Mouse (Mus musculus): ENCODE data around the gene Vmn2r48.
"Not testable (repeated sequence)": the region's sequence is repeated elsewhere in the genome, so short reads cannot be mapped to it uniquely, and the experiment has no call there.

Vmn2r48 gene

DNA sequence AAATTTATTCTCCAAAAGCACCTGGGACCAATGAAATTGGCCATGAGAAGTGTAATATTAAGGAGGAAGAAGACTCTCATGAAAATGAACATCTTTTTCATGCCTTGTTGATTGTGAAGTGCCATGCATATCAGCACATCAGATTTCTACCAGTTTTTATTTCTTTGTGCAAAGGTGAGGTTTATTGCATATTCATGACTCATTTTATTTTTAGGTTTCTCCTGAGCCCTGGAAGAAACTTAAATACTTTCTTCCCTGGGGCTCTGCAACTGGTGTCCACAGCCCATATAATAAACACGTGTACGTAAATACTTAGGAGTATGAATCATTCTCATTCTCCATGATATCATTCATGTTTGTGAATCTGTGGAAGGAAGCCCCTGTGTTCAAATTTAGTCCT, at the start of gene Vmn2r48:
Gene Vmn2r48 (minus strand): TSS at position 101 of the 400 bp plus-strand sequence.
- DNase-seq: not testable (repeated sequence)

DNA sequence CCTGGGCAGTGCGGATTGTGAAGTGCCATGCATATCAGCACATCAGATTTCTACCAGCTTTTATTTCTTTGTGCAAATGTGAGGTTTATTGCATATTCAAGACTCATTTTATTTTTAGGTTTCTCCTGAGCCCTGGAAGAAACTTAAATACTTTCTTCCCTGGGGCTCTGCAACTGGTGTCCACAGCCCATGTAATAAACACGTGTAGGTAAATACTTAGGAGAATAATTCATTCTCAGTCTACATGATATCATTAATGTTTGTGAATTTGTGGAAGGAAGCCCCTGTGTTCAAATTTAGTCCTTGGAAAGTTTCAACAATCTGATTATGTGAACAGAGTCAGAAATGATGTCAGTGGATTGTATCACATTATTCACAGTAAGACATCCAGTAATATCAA, 38.8 kb upstream of the Vmn2r48 start, which contains the start of gene Vmn2r49:
Gene Vmn2r49 (minus strand): TSS at position 101 of the 400 bp plus-strand sequence.
- not testable (repeated sequence) for DNase-seq
